Mouse (Mus musculus) myocyte (in vitro differentiated cells): Measurements from ENCODE around the gene Mip. TPM values are rescaled to one million over a fixed set of nuclear protein-coding genes. Genes with fewer than 3 reads are reported as not detected.

Experiments
- H3K27me3 ChIP-seq: one replicate; pipeline ENCODE4 v1.6.1; 2011; ENCODE audit not compliant: control insufficient read depth, insufficient read depth, insufficient read length
- H3K36me3 ChIP-seq: one replicate; pipeline ENCODE4 v1.6.1; 2011; ENCODE audit not compliant: control insufficient read depth, insufficient read depth
- H3K4me2 ChIP-seq: one replicate; pipeline ENCODE4 v1.6.1; 2011; ENCODE audit warnings: low read depth, control low read depth
- H3K4me3 ChIP-seq: one replicate; pipeline ENCODE4 v1.5.1; 2011; ENCODE audit warnings: mild to moderate bottlenecking, control low read depth, moderate library complexity
- H3K79me2 ChIP-seq: one replicate; pipeline ENCODE4 v1.6.1; 2011; ENCODE audit not compliant: control insufficient read depth, insufficient read depth
- H3ac ChIP-seq: one replicate; pipeline ENCODE4 v1.6.1; 2011; ENCODE audit not compliant: control insufficient read depth, insufficient read length
- CEBPB ChIP-seq: IDR thresholded peaks from 2 replicates; pipeline ENCODE4 v1.6.1; 2011; ENCODE audit warnings: mild to moderate bottlenecking, moderate library complexity; ENCODE audit not compliant: poor library complexity, insufficient read depth, severe bottlenecking
- E2F4 ChIP-seq: IDR thresholded peaks from one replicate; pipeline ENCODE4 v1.6.1; 2011; ENCODE audit warnings: mild to moderate bottlenecking, control low read depth, moderate library complexity; ENCODE audit not compliant: insufficient read depth
- MAX ChIP-seq: IDR thresholded peaks from one replicate; pipeline ENCODE4 v1.6.1; 2011; ENCODE audit warnings: low read depth, mild to moderate bottlenecking, control low read depth
- MYOD1 ChIP-seq, 3 experiments: IDR thresholded peaks; one replicate each; pipeline ENCODE4 v1.6.1; 2011; ENCODE audit warnings: control low read depth in 2 of 3, low read depth in 2 of 3, mild to moderate bottlenecking in 2 of 3, moderate library complexity in 1 of 3; ENCODE audit not compliant: insufficient read length in 2 of 3, control insufficient read depth in 1 of 3
- MYOG ChIP-seq, 3 experiments: IDR thresholded peaks; one replicate each; pipeline ENCODE4 v1.6.1; 2011; ENCODE audit warnings: control low read depth in 2 of 3, low read depth in 2 of 3, mild to moderate bottlenecking in 2 of 3; ENCODE audit not compliant: insufficient read length in 2 of 3, control insufficient read depth in 1 of 3, insufficient read depth in 1 of 3
- POLR2A ChIP-seq: IDR thresholded peaks from one replicate; pipeline ENCODE4 v1.6.1; 2011; ENCODE audit warnings: low read depth, mild to moderate bottlenecking, control low read depth, moderate library complexity; ENCODE audit not compliant: insufficient read length
- POLR2AphosphoS2 ChIP-seq: IDR thresholded peaks from one replicate; pipeline ENCODE4 v1.6.1; 2011; ENCODE audit warnings: low read depth, control low read depth; ENCODE audit not compliant: insufficient read length
- REST ChIP-seq: IDR thresholded peaks from one replicate; pipeline ENCODE4 v1.6.1; 2011; ENCODE audit warnings: mild to moderate bottlenecking, control low read depth, moderate library complexity; ENCODE audit not compliant: insufficient read depth, insufficient read length
- SRF ChIP-seq: IDR thresholded peaks from one replicate; pipeline ENCODE4 v1.6.1; 2011; ENCODE audit warnings: low read depth; ENCODE audit not compliant: control insufficient read depth, insufficient read length
- TCF12 ChIP-seq: IDR thresholded peaks from one replicate; pipeline ENCODE4 v1.6.1; 2011; ENCODE audit warnings: mild to moderate bottlenecking, control low read depth; ENCODE audit not compliant: poor library complexity, insufficient read depth, severe bottlenecking
- TCF3 ChIP-seq: IDR thresholded peaks from one replicate; pipeline ENCODE4 v1.6.1; 2011; ENCODE audit warnings: low read depth, control low read depth; ENCODE audit not compliant: insufficient read length
- USF1 ChIP-seq: IDR thresholded peaks from one replicate; pipeline ENCODE4 v1.6.1; 2011; ENCODE audit warnings: low read depth, mild to moderate bottlenecking, control low read depth, moderate library complexity
- polyA plus RNA-seq: library from polyadenylated mRNA; unstranded; fragments of >200 nt; fragmentation: generic; extraction: Trizol; gene quantifications from one replicate; pipeline ENCODE4 v1.2.1, GENCODE M21; 2012; ENCODE audit warnings: missing spikeins

The Mip gene
- polyA plus RNA-seq: not detected

DNA sequence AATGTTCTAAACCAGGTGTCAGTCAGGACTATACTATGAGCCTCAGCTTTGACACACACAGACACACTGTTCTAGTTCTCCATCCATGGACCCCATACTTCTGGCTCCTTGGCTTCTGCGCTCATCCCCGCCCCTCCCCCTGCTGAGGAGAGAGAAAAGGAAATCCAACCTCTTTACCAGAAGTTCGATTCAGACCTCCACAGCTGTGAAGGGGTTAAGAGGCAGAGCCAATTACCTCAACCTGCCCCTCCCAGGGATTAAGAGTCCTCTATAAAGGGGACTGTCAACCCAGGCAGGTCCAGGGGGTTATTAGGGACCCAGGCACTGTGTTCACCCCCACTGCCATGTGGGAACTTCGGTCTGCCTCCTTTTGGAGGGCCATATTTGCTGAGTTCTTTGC is at the start of gene Mip:
Gene Mip, plus strand, starts transcription at position 301 of the 400 bp plus-strand sequence.
- H3K4me2 ChIP-seq: no peak within 1 kb of the TSS
- TF ChIP-seq USF1 (no peak), MAX (no peak), TCF3 (no peak), TCF12 (no peak), REST (no peak), SRF (no peak), MYOG (IDR thresholded peaks at IDR 0.05; ENCODE audit: control insufficient read depth in 1 of 3, insufficient read depth in 1 of 3, insufficient read length in 2 of 3, low read depth in 2 of 3) (no peak), POLR2A (no peak), MYOD1 (IDR thresholded peaks at IDR 0.05; ENCODE audit: control insufficient read depth in 1 of 3, insufficient read length in 2 of 3, low read depth in 2 of 3) (no peak), CEBPB (no peak), E2F4 (no peak), POLR2AphosphoS2 (no peak)

DNA sequence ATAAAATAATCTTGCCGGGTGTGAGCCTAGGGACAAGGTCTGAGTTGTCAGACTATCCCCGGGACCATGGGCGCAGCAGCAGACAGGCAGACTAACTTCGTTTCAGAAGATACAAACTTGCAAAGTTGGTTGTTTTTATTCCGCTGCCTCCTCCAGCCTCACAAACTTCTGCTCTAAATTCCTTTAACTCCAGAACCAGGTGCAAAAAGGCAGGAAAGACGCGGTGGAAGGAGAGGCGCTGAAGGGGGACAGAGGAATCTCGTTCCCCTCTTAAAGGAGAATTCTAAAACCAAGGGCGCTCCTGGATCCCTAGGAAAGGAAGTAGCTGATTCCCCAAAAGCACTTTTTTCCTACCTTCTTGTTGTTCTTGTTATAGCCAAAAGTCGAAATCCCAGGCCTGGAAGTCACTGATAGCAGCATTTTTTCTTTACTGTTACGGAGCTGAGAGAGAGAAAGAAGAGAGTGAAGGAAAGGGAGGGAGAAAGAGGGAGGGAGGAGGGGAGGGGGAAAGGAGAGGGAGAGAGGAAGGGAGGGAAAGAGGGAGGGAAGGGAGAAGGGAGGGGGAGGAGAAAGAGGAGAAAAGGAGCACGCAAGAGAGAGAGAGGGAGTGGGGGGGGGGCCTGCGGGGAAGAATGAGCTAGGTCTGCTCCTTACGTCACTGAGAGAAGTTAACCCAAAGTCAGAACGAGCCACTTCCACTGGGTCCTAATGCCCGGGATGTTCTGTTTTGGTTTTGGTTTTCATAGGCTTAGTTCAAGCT is 49.5 kb upstream of the Mip start:
- H3ac ChIP-seq: no peak overlapping the region
- H3K27me3 ChIP-seq: no peaks in the 10 kb centered on the region
- H3K79me2 ChIP-seq: peaks cover 46% of the 10 kb centered on the region
- no peaks in the 10 kb centered on the region for H3K36me3 ChIP-seq
- peak overlapping the region; percentile 90 for H3K4me2 ChIP-seq
- peak overlapping the region; percentile 46 for H3K4me3 ChIP-seq
- TF ChIP-seq TCF3: no peak
- no peak for TF ChIP-seq USF1
- no peak for TF ChIP-seq SRF
- no peak for TF ChIP-seq MYOD1 (IDR thresholded peaks at IDR 0.05; ENCODE audit: control insufficient read depth in 1 of 3, insufficient read length in 2 of 3, low read depth in 2 of 3)
- TF ChIP-seq CEBPB: no peak
- no peak for TF ChIP-seq E2F4
- TF ChIP-seq MYOG (IDR thresholded peaks at IDR 0.05; ENCODE audit: control insufficient read depth in 1 of 3, insufficient read depth in 1 of 3, insufficient read length in 2 of 3, low read depth in 2 of 3): no peak
- no peak for TF ChIP-seq TCF12
- no peak for TF ChIP-seq REST
- no peak for TF ChIP-seq POLR2AphosphoS2
- TF ChIP-seq POLR2A: no peak
- no peak for TF ChIP-seq MAX

More for the DNA sequence above, at the start of gene Mip:
- Histone ChIP-seq H3K36me3 (no peaks in the 10 kb centered on the region), H3K79me2 (no peaks in the 10 kb centered on the region), H3K27me3 (no peaks in the 10 kb centered on the region), H3ac (no peak within 1 kb of the TSS), H3K4me3 (no peak within 1 kb of the TSS)

DNA sequence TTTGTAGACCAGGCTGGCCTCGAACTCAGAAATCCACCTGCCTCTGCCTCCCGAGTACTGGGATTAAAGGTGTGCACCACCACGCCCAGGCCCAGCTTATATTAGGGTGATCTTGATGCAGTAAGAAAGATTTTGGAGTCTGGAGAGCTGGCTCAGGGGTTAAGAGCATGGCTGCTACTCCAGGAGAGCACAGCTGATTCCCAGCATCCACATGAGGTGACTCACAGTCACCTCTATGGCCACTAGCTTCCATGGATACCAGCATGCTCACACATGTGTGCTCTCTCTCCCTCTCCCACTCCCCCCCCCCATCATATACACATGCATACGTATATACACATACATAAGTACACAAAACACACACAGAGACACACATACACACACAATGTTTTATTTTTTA is 48.3 kb upstream of the Mip start:
- H3K4me3 ChIP-seq: peak overlapping the region; percentile 46
- H3K4me2 ChIP-seq: peak overlapping the region; percentile 60
- TF ChIP-seq REST (no peak), POLR2A (no peak), MAX (no peak), CEBPB (no peak), POLR2AphosphoS2 (no peak), TCF3 (no peak), SRF (no peak), USF1 (no peak), MYOG (IDR thresholded peaks at IDR 0.05; ENCODE audit: control insufficient read depth in 1 of 3, insufficient read depth in 1 of 3, insufficient read length in 2 of 3, low read depth in 2 of 3) (no peak)
- peaks cover 35% of the 10 kb centered on the region for H3K79me2 ChIP-seq
- no peaks in the 10 kb centered on the region for H3K36me3 ChIP-seq
- no peaks in the 10 kb centered on the region for H3K27me3 ChIP-seq
- no peak overlapping the region for H3ac ChIP-seq

DNA sequence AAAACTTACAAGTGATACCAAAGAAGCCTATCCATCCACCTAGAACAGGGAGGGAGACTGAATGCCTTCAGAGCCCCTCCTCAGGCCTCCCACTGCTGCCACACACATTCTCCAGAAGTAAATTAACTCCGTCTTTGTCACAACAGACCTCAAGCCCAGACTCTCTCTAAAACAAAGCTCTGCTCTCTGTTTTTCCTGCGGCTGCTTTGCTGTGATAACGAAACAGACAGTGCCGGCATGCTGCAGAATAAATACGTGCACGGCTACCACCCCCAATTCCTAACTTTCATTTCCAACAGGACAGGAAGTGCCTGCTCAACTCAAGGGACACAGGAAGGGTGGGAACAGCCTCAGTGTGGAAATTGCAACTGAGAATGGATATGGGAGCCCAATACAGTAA is 45.6 kb upstream of the Mip start, which contains the start of gene Rbms2:
Gene Rbms2, minus strand, starts transcription at position 309 of the 400 bp plus-strand sequence.
- H3K4me2 ChIP-seq: peak within 1 kb of the TSS; percentile 59
- no peak within 1 kb of the TSS for H3ac ChIP-seq
- H3K4me3 ChIP-seq: peak within 1 kb of the TSS; percentile 7
- H3K36me3 ChIP-seq: no peaks in the 10 kb centered on the region
- TF ChIP-seq TCF12: no peak
- no peak for TF ChIP-seq SRF
- TF ChIP-seq CEBPB: no peak
- no peak for TF ChIP-seq MYOG (IDR thresholded peaks at IDR 0.05; ENCODE audit: control insufficient read depth in 1 of 3, insufficient read depth in 1 of 3, insufficient read length in 2 of 3, low read depth in 2 of 3)
- no peak for TF ChIP-seq REST
- no peak for TF ChIP-seq POLR2AphosphoS2
- TF ChIP-seq MAX: no peak
- no peak for TF ChIP-seq POLR2A
- TF ChIP-seq MYOD1 (IDR thresholded peaks at IDR 0.05; ENCODE audit: control insufficient read depth in 1 of 3, insufficient read length in 2 of 3, low read depth in 2 of 3): no peak
- no peak for TF ChIP-seq TCF3
- no peaks in the 10 kb centered on the region for H3K27me3 ChIP-seq
- peaks cover 9% of the 10 kb centered on the region for H3K79me2 ChIP-seq
